Mouse (Mus musculus) cerebellum, postnatal 14 days (tissue): ENCODE data around the gene Gm2016.
"Not testable (repeated sequence)": the region's sequence is repeated elsewhere in the genome, so short reads cannot be mapped to it uniquely, and the experiment has no call there.

Experiments used
- DNase-seq, 2 experiments: peaks; one replicate each; pipeline ENCODE4 v3.0.0; 2021; ENCODE audit warnings: mixed read lengths in 2 of 2

Gene Gm2016

DNA sequence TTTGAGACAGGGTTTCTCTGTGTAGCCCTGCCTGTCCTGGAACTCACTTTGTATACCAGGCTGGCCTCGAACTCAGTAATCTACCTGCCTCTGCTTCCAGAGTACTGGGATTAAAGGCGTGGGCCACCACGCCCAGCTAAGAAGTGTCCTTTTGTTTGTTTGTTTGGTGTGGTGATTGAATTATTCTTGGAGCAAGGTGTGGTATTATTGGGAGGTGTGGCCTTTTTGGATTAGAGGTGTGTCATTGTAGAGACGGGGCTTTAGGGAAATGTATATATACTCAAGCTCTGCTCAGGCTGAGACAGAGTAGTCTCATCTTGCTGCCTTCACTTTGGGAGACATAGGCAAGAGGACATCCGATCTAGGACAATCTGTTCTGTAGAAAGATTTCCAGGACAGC lies at the start of gene Gm2016:
Gene Gm2016, plus strand, starts transcription at position 301 of the 400 bp plus-strand sequence.
- not testable (repeated sequence) for DNase-seq

DNA sequence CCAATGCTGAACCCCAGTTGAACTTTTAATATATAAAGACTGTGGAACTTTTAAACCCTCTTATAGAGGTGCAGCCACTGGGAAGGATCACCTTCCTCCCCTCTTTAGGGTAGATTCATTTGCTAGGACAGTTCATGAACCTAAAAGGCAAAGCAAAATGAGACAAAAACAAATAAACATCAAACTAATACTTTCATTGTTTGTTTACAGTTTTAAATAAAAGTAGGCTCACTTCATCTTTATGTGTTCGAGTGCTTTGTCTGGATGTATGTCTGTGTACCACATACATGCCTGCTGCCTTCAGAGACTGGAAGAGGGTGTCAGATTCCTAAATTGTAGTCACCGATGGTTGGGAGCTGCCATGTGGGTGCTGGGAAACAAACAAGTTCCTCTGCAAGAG lies 31.6 kb upstream of the Gm2016 start, which contains the start of gene Gm2001:
Gene Gm2001, minus strand, starts transcription at position 101 of the 400 bp plus-strand sequence.
- DNase-seq, result not testable (repeated sequence)

DNA sequence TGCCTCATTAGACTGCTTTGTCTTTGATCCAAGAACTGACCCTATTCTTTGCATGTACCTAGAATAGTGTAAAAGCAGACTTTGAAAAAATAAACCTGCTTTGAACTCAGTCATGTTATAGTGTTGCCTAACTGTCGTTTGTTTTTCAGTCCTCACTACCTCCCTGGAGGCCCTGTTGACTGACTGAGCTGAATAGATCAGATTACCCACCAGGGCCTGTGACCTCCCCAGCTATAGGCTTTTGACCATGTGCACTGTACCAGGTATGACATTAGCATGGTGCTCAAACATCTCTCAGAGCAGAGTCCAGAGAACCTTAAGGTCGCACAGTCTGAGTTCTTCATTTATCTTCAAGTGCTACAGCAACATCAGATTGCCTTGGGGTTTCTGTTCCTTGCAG lies 23.2 kb upstream of the Gm2016 start:
- DNase-seq, result not testable (repeated sequence)

DNA sequence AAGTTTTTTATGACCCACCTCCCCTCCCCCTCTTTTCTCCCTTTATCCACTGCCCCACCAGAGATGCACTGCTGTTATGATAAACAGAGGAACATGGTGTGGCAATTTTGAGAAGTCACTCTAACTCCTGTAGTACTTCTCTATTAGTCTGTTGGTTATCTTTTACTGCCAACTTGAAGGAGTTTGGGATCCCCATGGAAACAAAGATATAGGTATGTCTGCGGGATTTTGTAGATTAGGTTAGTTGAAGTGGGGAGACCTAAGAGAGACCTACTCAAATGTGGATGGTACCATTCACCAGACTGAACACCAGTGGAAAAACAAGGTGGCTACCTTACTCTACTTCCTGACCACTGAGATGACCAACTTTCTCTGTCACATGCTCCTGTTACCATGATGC lies 17.8 kb upstream of the Gm2016 start:
- not testable (repeated sequence) for DNase-seq

DNA sequence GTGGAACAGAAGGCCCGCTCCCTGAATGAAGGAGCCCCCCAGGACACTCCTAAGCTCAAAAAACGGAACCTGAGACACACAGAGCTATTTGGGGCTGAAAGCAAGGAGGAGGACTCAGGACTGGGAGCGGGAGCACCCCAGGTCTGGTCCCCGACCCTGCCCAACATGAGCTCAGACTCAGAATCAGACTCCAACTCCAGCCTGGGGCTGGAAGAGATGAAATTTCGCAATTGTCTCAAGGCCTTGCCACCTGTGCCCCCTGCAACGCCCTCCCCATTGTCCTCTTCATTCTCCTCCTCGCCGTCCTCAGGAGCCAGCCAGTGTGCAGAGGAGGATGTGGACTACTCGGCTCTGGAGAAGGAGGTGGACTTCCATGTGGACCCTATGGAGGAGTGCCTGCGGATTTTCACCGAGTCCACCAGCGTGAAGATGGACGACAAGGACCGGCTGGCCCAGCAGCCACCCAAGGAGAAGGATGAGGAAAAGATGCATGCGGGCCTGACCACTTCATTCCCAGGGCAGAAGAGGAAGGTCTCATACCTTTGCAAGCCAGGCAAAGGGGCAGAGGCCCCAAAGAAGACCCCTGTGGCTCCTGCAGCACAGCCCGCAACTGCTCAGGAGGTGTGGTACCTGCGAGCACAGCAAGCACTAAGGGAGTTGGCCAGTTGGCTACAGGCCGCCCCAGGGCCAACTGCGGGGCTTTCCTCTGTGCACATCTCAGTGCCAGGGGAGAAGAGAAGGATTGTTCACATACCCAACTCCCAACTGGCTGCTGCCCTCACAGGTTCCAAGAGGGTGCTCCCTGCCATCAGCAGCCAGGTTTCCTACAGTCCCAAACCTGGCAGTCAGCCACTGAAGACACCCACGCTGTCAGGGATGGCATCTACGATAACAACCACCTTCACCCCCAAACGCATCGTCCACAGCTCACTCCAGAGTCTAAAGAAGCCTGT lies 11.9 kb upstream of the Gm2016 start:
- DNase-seq, result peak in 1 of 2 experiments; percentile 3

DNA sequence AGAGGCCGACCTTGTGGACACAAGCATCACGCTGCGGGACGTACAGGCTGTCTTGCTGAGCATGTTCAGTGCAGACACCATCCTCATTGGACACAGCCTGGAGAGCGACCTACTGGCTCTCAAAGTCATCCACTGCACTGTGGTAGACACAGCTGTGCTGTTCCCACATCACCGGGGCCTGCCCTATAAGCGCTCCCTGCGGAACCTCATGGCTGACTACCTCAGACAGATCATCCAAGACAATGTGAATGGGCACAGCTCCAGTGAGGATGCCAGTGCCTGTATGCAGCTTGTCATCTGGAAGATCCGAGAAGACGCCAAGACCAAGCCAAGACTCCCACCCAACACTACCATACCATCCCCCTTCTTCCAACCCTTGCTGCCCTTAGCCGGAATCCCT lies 10.2 kb upstream of the Gm2016 start:
- not testable (repeated sequence) for DNase-seq

DNA sequence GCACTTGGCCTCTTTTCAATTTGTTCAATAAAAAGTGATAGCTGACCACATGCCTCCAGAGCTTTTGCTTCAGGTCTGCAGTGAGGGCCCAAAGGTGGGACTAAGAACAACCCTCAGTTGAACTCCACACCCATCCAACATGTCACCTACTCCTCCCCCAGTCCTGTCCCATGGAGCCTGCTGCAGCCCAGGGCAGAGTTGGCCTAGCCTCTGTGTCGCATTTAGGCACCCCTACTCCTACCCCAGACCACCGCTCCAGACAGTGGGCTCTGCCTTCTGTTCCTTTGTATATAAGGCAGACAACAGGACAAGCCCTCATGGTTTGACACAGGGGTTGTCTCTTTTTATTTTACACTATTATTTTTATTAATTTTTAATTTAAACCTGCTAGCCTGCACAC lies 9.8 kb upstream of the Gm2016 start:
- not testable (repeated sequence) for DNase-seq

DNA sequence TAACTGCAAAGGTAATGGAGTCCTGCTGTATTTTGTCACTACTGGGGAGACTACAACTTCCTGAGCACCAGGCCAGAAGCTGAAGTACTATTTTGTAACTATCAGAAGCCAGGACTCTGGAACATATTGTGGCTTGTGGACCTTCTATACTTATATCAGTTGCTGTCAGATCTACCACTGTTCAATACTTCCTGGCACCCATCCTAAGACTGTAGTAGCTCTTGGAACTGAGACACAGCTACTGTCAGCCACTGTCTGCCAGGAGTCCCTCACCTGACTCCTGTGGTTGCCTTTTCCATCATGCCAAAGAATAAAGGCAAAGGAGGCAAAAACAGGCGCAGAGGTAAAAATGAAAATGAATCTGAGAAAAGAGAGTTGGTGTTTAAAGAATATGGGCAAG lies 21.2 kb downstream of the Gm2016 start, which contains the start of gene Gm2022:
Gene Gm2022, plus strand, starts transcription at position 301 of the 400 bp plus-strand sequence.
- DNase-seq, result not testable (repeated sequence)

DNA sequence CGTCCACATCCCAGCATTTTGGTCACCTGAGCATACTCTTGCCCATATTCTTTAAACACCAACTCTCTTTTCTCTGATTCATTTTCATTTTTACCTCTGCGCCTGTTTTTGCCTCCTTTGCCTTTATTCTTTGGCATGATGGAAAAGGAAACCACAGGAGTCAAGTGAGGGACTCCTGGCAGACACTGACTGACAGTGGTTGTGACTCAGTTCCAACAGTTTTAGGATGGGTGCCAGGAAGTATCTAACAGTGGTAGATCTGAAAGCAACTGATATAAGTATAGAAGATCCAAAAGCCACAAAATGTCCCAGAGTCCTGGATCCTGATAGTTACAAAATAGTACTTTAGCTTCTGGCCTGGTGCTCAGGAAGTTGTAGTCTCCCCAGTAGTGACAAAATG lies 45.8 kb downstream of the Gm2016 start, which contains the start of gene Gm2035:
Gene Gm2035, minus strand, starts transcription at position 137 of the 400 bp plus-strand sequence.
- not testable (repeated sequence) for DNase-seq
